Mouse (Mus musculus) cortical plate, adult 2 months (tissue): ENCODE data around the gene Itfg2. TPM values are rescaled to one million over a fixed set of nuclear protein-coding genes. Genes with fewer than 3 reads are reported as not detected.
A peak's percentile ranks its signal among the peaks of the same experiment; 100 is the strongest.
"Not testable (repeated sequence)": the region's sequence is repeated elsewhere in the genome, so short reads cannot be mapped to it uniquely, and the experiment has no call there.

Source experiments
- H3K27ac ChIP-seq: fragments of 200-500 bp; 2 replicates; pipeline ENCODE4 v1.5.1; 2012; ENCODE audit warnings: low read length, control low read depth, inconsistent platforms; ENCODE audit not compliant: insufficient read depth
- H3K4me1 ChIP-seq: fragments of 200-500 bp; 2 replicates; pipeline ENCODE4 v1.6.1; 2011; ENCODE audit warnings: low read length; ENCODE audit not compliant: control insufficient read depth, insufficient read depth
- H3K4me3 ChIP-seq: fragments of 200-500 bp; 2 replicates; pipeline ENCODE4 v1.5.1; 2011; ENCODE audit warnings: mild to moderate bottlenecking, low read length, control low read depth; ENCODE audit not compliant: insufficient read depth
- CTCF ChIP-seq: fragments of 200-500 bp; IDR thresholded peaks from 2 replicates; pipeline ENCODE4 v1.5.1; 2011; ENCODE audit warnings: mild to moderate bottlenecking, control low read depth, low read length; ENCODE audit not compliant: insufficient read depth; ENCODE audit errors: extremely low read depth
- POLR2A ChIP-seq: fragments of 200-500 bp; IDR thresholded peaks from 2 replicates; pipeline ENCODE4 v1.6.1; 2011; ENCODE audit warnings: mild to moderate bottlenecking, low read length, control low read depth; ENCODE audit not compliant: insufficient read depth; ENCODE audit errors: extremely low read depth
- polyA plus RNA-seq: library from polyadenylated mRNA; depleted of rRNA; stranded (reverse); fragments of >200 nt; gene quantifications from 2 replicates; pipeline ENCODE4 v1.2.3, GENCODE M21; 2012

Itfg2 gene
- polyA plus RNA-seq, 1 experiment = 19.3 TPM

DNA sequence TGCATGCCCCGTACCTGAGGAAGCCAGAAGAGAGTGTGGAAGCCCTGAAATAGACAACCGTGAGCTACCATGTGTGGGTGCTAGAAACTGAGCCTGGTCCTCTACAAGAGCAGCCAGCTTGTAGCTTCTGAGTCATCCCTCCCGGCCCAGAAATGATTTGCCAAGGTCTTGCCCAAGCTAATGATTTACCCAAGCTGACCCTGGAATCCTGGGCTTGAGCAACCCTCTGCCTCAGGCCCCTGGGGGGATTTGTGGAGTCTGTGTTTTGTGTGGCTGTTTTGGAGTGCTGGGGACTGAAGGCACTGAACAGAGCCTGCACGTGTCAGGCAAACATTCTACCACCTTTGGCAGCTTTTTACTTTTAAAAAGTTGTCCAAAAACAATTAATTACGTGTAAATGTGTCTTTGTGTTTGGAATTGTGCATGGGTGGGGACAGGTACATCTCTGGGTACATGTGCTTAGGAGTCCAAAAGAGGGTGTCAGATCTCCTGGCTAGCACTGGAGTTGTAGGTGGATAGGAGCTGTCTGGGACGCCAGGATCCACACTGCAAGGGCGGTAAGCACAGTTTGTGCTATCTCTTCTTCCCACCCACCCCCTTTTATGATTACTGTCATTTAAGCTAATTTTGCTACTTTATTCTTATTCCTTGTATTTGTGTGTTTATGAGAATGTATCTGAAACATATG is 27.0 kb downstream of the Itfg2 start:
- TF ChIP-seq POLR2A (no peak), CTCF (no peak)
- no peaks in the 10 kb centered on the region for H3K4me1 ChIP-seq
- H3K27ac ChIP-seq = no peak overlapping the region
- no peak overlapping the region for H3K4me3 ChIP-seq

DNA sequence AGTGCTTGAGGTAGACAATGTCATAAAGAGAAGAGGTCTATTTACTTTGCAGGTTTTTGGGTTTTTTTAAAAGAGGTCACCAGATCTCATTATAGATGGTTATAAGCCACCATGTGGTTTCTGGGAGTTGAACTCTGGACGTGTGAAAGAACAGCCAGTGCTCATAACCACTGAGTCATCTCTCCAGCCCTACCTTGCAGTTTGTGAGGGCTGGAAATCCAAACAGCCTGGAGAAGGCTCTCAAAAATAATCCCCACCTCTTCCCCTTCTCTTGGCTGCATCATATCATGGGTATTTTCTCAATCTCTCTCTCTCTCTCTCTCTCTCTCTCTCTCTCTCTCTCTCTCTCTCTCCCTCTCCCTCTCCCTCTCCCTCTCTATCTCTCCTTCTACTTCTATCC is 34.0 kb downstream of the Itfg2 start:
- no peaks in the 10 kb centered on the region for H3K4me1 ChIP-seq
- H3K4me3 ChIP-seq = no peak overlapping the region
- TF ChIP-seq CTCF = no peak
- no peak for TF ChIP-seq POLR2A
- H3K27ac ChIP-seq = no peak overlapping the region

DNA sequence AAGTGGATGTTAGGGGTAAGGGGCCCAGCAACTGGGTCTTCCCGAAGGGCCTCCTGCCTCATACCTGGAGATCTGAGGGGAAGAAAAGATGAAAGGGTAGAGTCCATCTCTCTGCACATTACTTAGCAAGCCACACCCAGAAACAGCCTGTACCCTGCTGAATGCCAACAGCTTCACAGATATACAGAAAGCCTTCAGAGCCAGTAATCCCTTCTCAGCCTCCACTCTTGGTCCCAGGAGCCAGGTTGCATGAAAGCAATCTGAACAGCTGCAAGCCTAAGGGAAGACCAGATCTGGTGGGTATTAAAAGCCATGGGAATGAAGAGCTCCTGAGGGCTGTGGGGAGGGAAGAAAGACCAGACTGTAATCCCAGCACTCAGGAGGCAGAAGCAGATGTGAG is 35.5 kb downstream of the Itfg2 start:
- no peak for TF ChIP-seq POLR2A
- TF ChIP-seq CTCF = no peak
- Histone ChIP-seq H3K4me1 (no peaks in the 10 kb centered on the region), H3K27ac (no peak overlapping the region), H3K4me3 (no peak overlapping the region)

DNA sequence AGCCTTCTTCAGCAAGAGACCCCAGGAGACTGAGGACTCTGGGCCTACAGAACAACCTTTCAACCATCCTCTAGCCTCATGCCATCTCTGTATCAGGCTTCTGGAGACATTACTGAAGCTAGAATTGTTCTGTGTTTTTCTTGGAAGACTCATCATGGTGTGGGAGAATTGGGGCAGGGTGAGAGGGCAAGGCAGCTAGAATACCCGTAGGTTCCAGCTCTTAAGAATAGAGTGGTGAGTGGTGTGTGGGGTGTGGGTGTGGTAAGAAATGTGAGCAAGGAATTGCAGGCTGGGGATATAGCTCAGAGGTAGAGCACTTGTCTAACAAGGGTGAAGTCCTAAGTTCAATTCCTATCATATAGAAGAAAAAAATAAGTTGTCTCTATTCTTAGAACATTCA is 39.7 kb downstream of the Itfg2 start:
- Histone ChIP-seq H3K27ac (no peak overlapping the region), H3K4me1 (no peaks in the 10 kb centered on the region), H3K4me3 (no peak overlapping the region)
- TF ChIP-seq POLR2A = no peak
- TF ChIP-seq CTCF = no peak

DNA sequence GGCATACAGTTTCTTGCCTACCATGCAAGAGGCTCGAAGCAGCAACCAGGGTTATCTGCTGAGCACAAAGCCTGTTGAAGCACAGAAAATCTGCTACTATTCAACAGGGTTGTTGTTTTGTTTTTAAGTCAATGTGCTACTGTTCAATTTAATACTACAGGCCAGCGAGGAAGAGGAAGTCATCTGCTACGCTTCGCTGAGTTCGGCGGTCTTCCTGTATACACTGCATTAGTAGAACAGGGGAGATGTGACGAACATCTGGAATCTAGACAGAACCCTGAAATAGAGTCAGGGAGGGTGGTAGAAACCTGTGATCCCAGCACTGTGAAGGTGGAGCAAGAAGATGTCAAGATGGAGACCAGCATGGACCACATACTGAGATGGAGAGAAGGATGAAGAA is 41.0 kb downstream of the Itfg2 start:
- no peak overlapping the region for H3K27ac ChIP-seq
- H3K4me3 ChIP-seq = no peak overlapping the region
- no peak for TF ChIP-seq POLR2A
- TF ChIP-seq CTCF = no peak
- H3K4me1 ChIP-seq = no peaks in the 10 kb centered on the region

DNA sequence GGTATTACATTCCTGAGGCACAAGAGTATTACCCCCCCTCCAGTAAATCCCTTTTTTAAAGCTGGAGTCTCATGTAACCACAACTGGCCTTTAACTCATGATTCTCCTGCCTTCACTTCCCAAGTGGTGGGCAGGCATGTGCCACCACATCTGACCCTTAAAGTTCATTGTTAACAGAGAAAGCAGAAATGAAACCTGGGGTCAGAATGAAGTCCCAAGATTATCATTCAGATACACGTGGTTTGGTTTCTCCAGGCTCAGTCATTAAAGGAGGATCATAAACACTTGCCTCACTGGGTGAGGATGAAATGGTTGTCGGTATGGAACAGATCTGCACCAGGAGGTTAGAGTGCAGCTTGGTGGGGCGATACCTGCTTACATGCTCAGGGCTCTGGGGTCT is 43.5 kb downstream of the Itfg2 start:
- H3K4me3 ChIP-seq = no peak overlapping the region
- TF ChIP-seq CTCF (no peak), POLR2A (no peak)

DNA sequence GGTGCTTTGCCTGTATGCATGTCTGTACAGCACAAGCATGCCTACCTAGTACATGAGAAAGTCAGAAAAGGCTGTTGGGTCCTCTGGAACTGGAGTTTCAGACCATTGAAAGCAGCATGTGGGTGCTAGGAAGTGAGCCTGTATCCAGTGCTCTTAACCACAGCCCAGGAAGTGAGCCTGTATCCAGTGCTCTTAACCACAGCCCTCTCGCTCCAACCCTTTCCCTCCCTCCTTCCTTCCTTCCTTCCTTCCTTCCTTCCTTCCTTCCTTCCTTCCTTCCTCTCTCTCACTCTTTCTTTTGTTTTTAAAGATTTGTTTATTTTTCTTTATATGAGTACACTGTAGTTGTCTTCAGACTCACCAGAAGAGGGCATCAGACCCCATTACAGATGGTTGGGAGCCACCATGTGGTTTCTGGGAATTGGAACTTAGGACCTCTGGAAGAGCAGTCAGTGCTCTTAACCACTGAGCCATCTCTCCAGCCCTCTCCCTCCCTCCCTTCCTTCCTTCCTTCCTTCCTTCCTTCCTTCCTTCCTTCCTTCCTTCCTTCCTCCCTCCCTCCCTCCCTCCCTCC is 44.0 kb downstream of the Itfg2 start:
- not testable (repeated sequence) for H3K4me1 ChIP-seq, H3K4me3 ChIP-seq

More for the DNA sequence above, 43.5 kb downstream of the Itfg2 start:
- Histone ChIP-seq H3K4me1 (no peaks in the 10 kb centered on the region; the same call in 1 of the 2 replicates), H3K27ac (no peak overlapping the region)

DNA sequence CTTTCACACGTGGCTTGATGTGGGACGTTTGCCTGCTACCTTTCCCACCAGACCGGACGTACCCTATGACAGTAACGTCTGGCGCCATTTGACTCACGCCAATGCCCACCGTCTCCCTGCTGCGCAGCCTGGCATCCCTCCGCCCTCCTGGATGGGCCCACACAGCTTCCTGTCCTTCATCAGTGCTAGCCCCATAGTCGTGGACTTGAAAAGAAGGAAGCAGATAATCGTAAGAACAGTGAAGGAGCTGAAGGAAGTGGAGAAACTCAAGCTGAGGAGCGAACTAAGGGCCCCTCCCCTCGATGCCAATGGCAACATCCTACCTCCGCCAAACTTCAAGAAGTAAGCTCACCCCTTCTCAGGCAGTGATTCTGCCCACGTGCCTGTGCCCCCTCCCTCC is 45.1 kb downstream of the Itfg2 start:
- TF ChIP-seq CTCF (no peak), POLR2A (no peak)
- no peak overlapping the region for H3K4me3 ChIP-seq
- no peak overlapping the region for H3K27ac ChIP-seq
- H3K4me1 ChIP-seq = peaks cover 3% of the 10 kb centered on the region; the same call in 1 of the 2 replicates

More for the DNA sequence above, 44.0 kb downstream of the Itfg2 start:
- not testable (repeated sequence) for H3K27ac ChIP-seq

DNA sequence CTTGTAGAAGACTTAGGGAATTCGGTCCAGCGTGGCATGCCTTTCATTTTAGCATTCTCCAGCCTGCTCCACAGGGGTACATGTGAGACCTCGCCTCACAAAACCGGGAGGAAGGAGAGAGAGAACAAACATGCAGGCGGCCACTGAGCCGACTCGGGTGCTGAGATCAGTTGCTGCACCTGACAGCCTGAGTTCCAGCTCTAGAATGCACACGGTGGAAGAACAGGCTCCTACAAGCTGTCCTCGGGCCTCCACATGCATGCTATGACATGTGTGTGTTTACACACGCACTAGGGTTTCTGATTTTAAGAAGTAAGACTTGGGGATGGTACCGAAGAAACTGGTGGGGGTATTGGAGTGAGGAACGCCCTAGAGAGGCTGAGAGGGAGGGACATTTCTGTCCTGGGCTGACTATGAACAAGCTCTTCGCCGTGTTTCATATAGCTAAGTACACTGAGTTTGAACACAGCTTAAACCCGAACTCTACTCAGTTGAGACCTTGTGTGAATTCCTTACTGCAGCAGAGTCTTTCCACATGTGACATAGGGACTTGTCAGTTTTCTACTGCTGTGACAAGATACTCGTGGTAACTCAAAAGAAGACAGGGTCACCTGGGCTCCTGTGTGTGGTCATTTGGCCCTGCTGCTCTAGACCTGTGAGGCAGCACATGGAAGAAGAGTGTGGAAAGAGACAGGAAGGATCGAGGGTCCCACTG is 48.2 kb downstream of the Itfg2 start:
- H3K4me3 ChIP-seq = no peak overlapping the region
- H3K27ac ChIP-seq = no peak overlapping the region
- TF ChIP-seq CTCF = no peak
- no peak for TF ChIP-seq POLR2A
- peaks cover 3% of the 10 kb centered on the region; the same call in 1 of the 2 replicates for H3K4me1 ChIP-seq

DNA sequence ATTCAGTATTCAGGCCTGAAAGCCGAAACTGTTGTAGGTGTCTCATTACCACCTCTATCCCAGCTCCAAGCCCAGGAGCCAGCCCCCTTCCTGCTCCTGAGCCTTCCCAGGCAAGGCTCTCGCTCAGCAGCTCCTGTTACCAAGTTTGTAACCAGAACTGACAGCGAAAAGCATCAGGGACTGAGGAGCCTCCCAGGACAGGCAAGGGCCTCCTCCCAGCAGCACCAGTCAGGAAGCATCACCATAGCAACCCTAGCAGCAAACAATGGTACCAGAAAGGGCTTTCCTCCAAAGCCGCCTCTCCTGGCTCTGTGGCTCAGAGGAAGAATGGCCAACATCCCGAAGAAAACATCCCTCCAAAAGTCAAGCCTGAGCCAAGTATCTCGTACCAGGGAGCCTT is 49.5 kb downstream of the Itfg2 start, which contains the start of the genes Tex52 and Gm44596:
Tex52 (plus strand) TSS at position 265 of the 400 bp plus-strand sequence.
Gm44596 (plus strand) TSS at position 312 of the 400 bp plus-strand sequence.
- TF ChIP-seq POLR2A = no peak
- TF ChIP-seq CTCF = no peak
- Histone ChIP-seq H3K4me1 (peaks cover 3% of the 10 kb centered on the region; the same call in 1 of the 2 replicates), H3K27ac (0 out of 2 replicates have a peak within 1 kb of the TSS, but pooled peaks have one; percentile 17), H3K4me3 (no peak within 1 kb of the TSS)
